ENCODE assay signal across 9 mouse cellular contexts in the genomic region with DNA sequence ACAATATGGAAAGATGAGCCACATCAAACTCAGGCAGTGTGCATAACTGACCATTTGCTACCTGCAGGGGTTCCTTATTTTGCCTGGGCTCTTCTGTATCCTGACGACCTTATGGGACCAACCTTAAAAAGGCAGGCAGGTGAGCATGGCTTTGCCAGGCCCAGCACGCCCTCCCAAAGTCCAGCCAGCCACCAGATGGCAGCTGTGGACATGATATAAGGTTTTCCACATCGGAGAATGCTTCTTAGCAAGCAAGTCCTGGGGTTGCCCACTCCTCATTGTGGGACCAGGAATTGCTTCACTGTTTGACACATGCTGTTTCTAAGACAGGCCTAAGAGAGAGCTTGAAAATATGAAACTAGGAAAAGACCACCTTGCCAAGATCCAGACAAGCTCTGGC. TPM values are rescaled to one million over a fixed set of nuclear protein-coding genes. Genes with fewer than 3 reads are reported as not detected.
A peak's percentile ranks its signal among the peaks of the same experiment; 100 is the strongest.
DNase-seq lines count a peak whose midpoint lies in the region; ATAC-seq and TF ChIP-seq lines count a peak whose summit lies in the region.
"Had no signal": no experiment of that assay in that cellular context is flagged by ENCODE, and none has a peak within 500 bp of the region (broad histone marks: within the 10 kb centered on the region; RNA-seq: fewer than 3 reads in every experiment).

No protein-coding gene starts in this region.

- 30% methylated on average over 3 of the region's 3 CpGs for WGBS in forebrain, embryonic 15.5 days

- H3K36me3 ChIP-seq in forebrain, embryonic 15.5 days = no peaks in the 10 kb centered on the region

- DNase-seq in adrenal gland, adult (ENCODE audit: inconsistent age in 2 of 2, low spot score in 1 of 2) = peak; percentile 16 to 33
- no peak for DNase-seq in adrenal gland, adult 8-10 months
- no peak for DNase-seq in left cerebral cortex, adult 2 months (ENCODE audit: extremely low spot score in 1 of 2, low spot score in 2 of 2)
- DNase-seq in left cerebral cortex, postnatal 36 days (ENCODE audit: low spot score in 2 of 2) = no peak
- DNase-seq in adrenal gland, postnatal 25 days = peak; percentile 25
- DNase-seq in kidney, postnatal 25 days = peak; percentile 73 to 75
- no peak for DNase-seq in c-Kit-positive CD71-positive TER-119-positive erythroid progenitor cells, embryonic 14.5 days (ENCODE audit: low spot score)

- ATAC-seq in forebrain, embryonic 15.5 days (replicated peaks) = no peak

- H3K9me3 ChIP-seq in forebrain, embryonic 15.5 days = no peaks in the 10 kb centered on the region

- intact Hi-C loops in left cerebral cortex, adult 2 months (cut with DNase I) = loop anchor here (1.0 to 5.0 kb wide), 2 partner anchors 72 to 271 kb away; no protein-coding TSS in a partner anchor
- intact Hi-C loops in left cerebral cortex, postnatal 36 days (cut with DNase I) = loop anchor here (5.0 kb wide), 1 partner anchor 74 kb away; no protein-coding TSS in a partner anchor

- no peaks in the 10 kb centered on the region for H3K27me3 ChIP-seq in forebrain, embryonic 15.5 days

- no peak overlapping the region for H3K4me3 ChIP-seq in left cerebral cortex, adult 2 months
- no peak overlapping the region for H3K4me3 ChIP-seq in forebrain, embryonic 15.5 days
- H3K4me3 ChIP-seq: megakaryocyte, embryonic 14.5 days had no signal

- H3K9ac ChIP-seq in forebrain, embryonic 15.5 days (replicated peaks) = no peak overlapping the region

- H3K27ac ChIP-seq in left cerebral cortex, adult 2 months = no peak overlapping the region
- H3K27ac ChIP-seq in forebrain, embryonic 15.5 days (replicated peaks) = no peak overlapping the region

- no peak overlapping the region for H3K4me2 ChIP-seq in forebrain, embryonic 15.5 days (replicated peaks)

- no peaks in the 10 kb centered on the region for H3K4me1 ChIP-seq in forebrain, embryonic 15.5 days
- H3K4me1 ChIP-seq: megakaryocyte, embryonic 14.5 days had no signal

- TF ChIP-seq CTCF in left cerebral cortex, adult 2 months (IDR thresholded peaks at IDR 0.05) = peak; percentile 52

RNA-seq across cellular contexts. Expression of a gene that starts 55.5 kb away (rescaled TPM):
- 1 to 10 TPM; 2.1 to 7.4 (median 3.7) TPM for total RNA-seq in adrenal gland, adult 8-10 months (2022)
- 100 to 1,000 TPM; 141 to 149 TPM for total RNA-seq in left cerebral cortex, adult 2 months (2021)
- total RNA-seq in left cerebral cortex, postnatal 36 days (2021) = 100 to 1,000 TPM; 128 to 164 TPM
- total RNA-seq in adrenal gland, postnatal 25 days (2021) = 1.1 and 2.6 TPM in 2 replicates
- polyA plus RNA-seq in forebrain, embryonic 15.5 days (2015; fragmentation: Nextera tagmentation; extraction: Ambion mirVana) = 11.9 and 14.6 TPM in 2 replicates

Comparison
In these comparisons a context has a peak if more than half of its experiments do, and no peak if none do; other contexts are left out.
1. DNase-seq: peak in adrenal gland, adult (2 of 2), adrenal gland, postnatal 25 days (single experiment) and kidney, postnatal 25 days (2 of 2); none in adrenal gland, adult 8-10 months (single experiment), left cerebral cortex, adult 2 months (0 of 2), left cerebral cortex, postnatal 36 days (0 of 2) and c-Kit-positive CD71-positive TER-119-positive erythroid progenitor cells, embryonic 14.5 days (single experiment).
2. RNA of a gene that starts 55.5 kb away (total RNA-seq): 128 to 164 TPM in left cerebral cortex, postnatal 36 days and 141 to 149 TPM in left cerebral cortex, adult 2 months; 2.1 to 7.4 TPM in adrenal gland, adult 8-10 months and 1.1 to 2.6 TPM in adrenal gland, postnatal 25 days; every median in the first group is over 10 times any median in the second.